Mouse (Mus musculus): ENCODE measurements around the gene Ptprq.

GRCm38 (mm10) chr10:107488654-107489315 lies 231.1 kb downstream of the Ptprq start:
- TF ChIP-seq CTCF (IDR thresholded peaks at IDR 0.05; ENCODE audit: control insufficient read depth, insufficient read depth, insufficient replicate concordance, low read depth, low read length) (no peak), POLR2A (IDR thresholded peaks at IDR 0.05; ENCODE audit: control insufficient read depth, low read depth, low read length) (no peak)

Data from testis, adult 2 months (tissue).